Comparison of ENCODE assay signal across 16 mouse cellular contexts in the genomic region with DNA sequence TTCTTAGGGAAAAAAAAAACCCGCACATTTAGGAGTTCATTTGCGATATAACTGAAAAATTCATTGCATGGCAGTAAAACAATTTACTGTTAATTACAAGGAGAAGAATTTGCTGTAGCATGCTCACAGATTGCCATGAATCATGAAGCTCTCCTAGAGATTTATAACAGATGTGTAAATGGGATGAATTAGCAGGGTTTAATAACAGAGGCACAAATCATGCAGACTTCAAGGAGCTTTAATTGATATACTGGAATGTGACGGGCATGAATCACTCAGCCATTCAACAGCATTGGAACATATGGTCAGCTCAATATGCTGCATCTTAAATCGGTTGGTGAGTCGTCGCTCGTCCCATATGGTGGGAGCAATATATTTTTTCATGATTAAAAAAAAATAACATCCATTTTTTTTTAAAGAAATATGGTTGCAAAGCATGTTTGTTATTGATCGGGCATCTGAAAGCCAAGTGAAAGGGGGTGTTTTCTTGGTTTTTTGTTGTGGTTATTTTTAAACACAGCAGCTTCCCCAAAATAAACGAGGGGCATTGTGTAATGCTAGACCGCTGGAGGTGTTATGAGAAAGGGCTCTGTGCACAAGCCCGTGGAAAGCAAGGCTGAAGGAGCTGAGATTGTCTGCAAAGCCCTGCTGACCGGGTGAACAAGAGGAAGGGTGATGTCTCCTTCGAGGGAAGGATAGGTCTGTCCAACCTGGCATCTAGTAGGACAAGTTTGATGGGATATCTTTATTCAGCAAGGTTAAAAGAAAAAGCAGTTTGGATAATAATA.
DNase-seq lines count a peak whose midpoint lies in the region; ATAC-seq and TF ChIP-seq lines count a peak whose summit lies in the region.
"Had no signal": no experiment of that assay in that cellular context is flagged by ENCODE, and none has a peak within 500 bp of the region (broad histone marks: within the 10 kb centered on the region; RNA-seq: fewer than 3 reads in every experiment).

No protein-coding gene starts in this region.

- no peak overlapping the region for H3K4me3 ChIP-seq in forebrain, embryonic 11.5 days (ENCODE audit: low read depth, low read length)
- H3K4me3 ChIP-seq in forebrain, embryonic 10.5 days = no peak overlapping the region
- no peak overlapping the region for H3K4me3 ChIP-seq in midbrain, embryonic 12.5 days
- no peak overlapping the region for H3K4me3 ChIP-seq in midbrain, embryonic 16.5 days (ENCODE audit: low read depth, low read length)
- H3K4me3 ChIP-seq in forebrain, postnatal 0 days (ENCODE audit: low read depth, low read length) = no peak overlapping the region
- no peak overlapping the region for H3K4me3 ChIP-seq in heart, adult 2 months
- H3K4me3 ChIP-seq: erythroblast, embryonic 14.5 days; liver, embryonic 13.5 days; neural tube, embryonic 12.5 days had no signal

- no peaks in the 10 kb centered on the region for H3K79me2 ChIP-seq in heart, adult 2 months (replicated peaks; ENCODE audit: control insufficient read depth, insufficient read depth, low read length)

- peaks cover 4% of the 10 kb centered on the region; the same call in 1 of the 2 replicates for H3K4me1 ChIP-seq in forebrain, embryonic 11.5 days (replicated peaks; ENCODE audit: control insufficient read depth, insufficient read depth, low read length)
- H3K4me1 ChIP-seq in forebrain, embryonic 10.5 days = peaks cover 20% of the 10 kb centered on the region
- peaks cover 12% of the 10 kb centered on the region; the same call in 1 of the 2 replicates for H3K4me1 ChIP-seq in midbrain, embryonic 12.5 days
- H3K4me1 ChIP-seq in midbrain, embryonic 16.5 days (ENCODE audit: control insufficient read depth, insufficient read depth, low read length) = peaks cover 9% of the 10 kb centered on the region
- 0 out of 2 replicates have a peak, but pooled peaks cover 7% of the 10 kb centered on the region for H3K4me1 ChIP-seq in forebrain, postnatal 0 days (ENCODE audit: insufficient read depth)
- no peaks in the 10 kb centered on the region for H3K4me1 ChIP-seq in heart, adult 2 months (ENCODE audit: control insufficient read depth, insufficient read depth, low read length)
- H3K4me1 ChIP-seq: liver, embryonic 13.5 days had no signal

- H3K36me3 ChIP-seq in forebrain, embryonic 11.5 days (ENCODE audit: control insufficient read depth, insufficient read depth, low read length) = no peaks in the 10 kb centered on the region
- H3K36me3 ChIP-seq in forebrain, embryonic 10.5 days (replicated peaks) = no peaks in the 10 kb centered on the region
- no peaks in the 10 kb centered on the region for H3K36me3 ChIP-seq in midbrain, embryonic 12.5 days
- H3K36me3 ChIP-seq in midbrain, embryonic 16.5 days (ENCODE audit: control insufficient read depth, insufficient read depth, low read length) = no peaks in the 10 kb centered on the region
- H3K36me3 ChIP-seq in forebrain, postnatal 0 days (ENCODE audit: insufficient read depth) = no peaks in the 10 kb centered on the region
- no peaks in the 10 kb centered on the region for H3K36me3 ChIP-seq in heart, adult 2 months (ENCODE audit: control insufficient read depth, insufficient read depth, low read length)
- H3K36me3 ChIP-seq: liver, embryonic 13.5 days; neural tube, embryonic 12.5 days had no signal

- WGBS in forebrain, embryonic 11.5 days = 55% methylated on average over 13 of the region's 13 CpGs
- WGBS in forebrain, embryonic 10.5 days = 74% methylated on average over 13 of the region's 13 CpGs
- 54% methylated on average over 13 of the region's 13 CpGs for WGBS in midbrain, embryonic 12.5 days
- 41% methylated on average over 13 of the region's 13 CpGs for WGBS in midbrain, embryonic 16.5 days
- 23% methylated on average over 13 of the region's 13 CpGs for WGBS in forebrain, postnatal 0 days
- WGBS in heart, adult 2 months = 66% methylated on average over 13 of the region's 13 CpGs

- TF ChIP-seq POLR2A in heart, adult 2 months (IDR thresholded peaks at IDR 0.05; ENCODE audit: insufficient read depth, low read depth, low read length) = no peak

- peak; percentile 68 for ATAC-seq in forebrain, embryonic 11.5 days (replicated peaks; ENCODE audit: low FRiP score)
- peak; percentile 75 for ATAC-seq in midbrain, embryonic 12.5 days (ENCODE audit: low FRiP score, low read depth)
- no peak for ATAC-seq in midbrain, embryonic 16.5 days
- ATAC-seq in forebrain, postnatal 0 days = no peak
- ATAC-seq: intestine, postnatal 0 days had no signal

- no peaks in the 10 kb centered on the region for H3K9me3 ChIP-seq in forebrain, embryonic 11.5 days (ENCODE audit: control insufficient read depth, low read length)
- H3K9me3 ChIP-seq in forebrain, embryonic 10.5 days = no peaks in the 10 kb centered on the region
- no peaks in the 10 kb centered on the region for H3K9me3 ChIP-seq in midbrain, embryonic 12.5 days
- H3K9me3 ChIP-seq in midbrain, embryonic 16.5 days (replicated peaks; ENCODE audit: control insufficient read depth, low read length, poor library complexity, severe bottlenecking) = no peaks in the 10 kb centered on the region
- no peaks in the 10 kb centered on the region for H3K9me3 ChIP-seq in forebrain, postnatal 0 days (ENCODE audit: low read length)
- H3K9me3 ChIP-seq: liver, embryonic 13.5 days; neural tube, embryonic 12.5 days had no signal

- no peak overlapping the region for H3K9ac ChIP-seq in forebrain, embryonic 11.5 days (ENCODE audit: low read length)
- H3K9ac ChIP-seq in midbrain, embryonic 12.5 days (replicated peaks) = no peak overlapping the region
- H3K9ac ChIP-seq in midbrain, embryonic 16.5 days (ENCODE audit: low read depth, low read length) = no peak overlapping the region
- H3K9ac ChIP-seq in forebrain, postnatal 0 days = no peak overlapping the region
- H3K9ac ChIP-seq in heart, adult 2 months (ENCODE audit: low read depth, low read length) = no peak overlapping the region
- H3K9ac ChIP-seq: liver, embryonic 13.5 days; neural tube, embryonic 12.5 days had no signal

- H3K27me3 ChIP-seq in forebrain, embryonic 11.5 days (ENCODE audit: control insufficient read depth, insufficient read depth, low read length) = no peaks in the 10 kb centered on the region
- peaks cover 14% of the 10 kb centered on the region; the same call in 1 of the 2 replicates for H3K27me3 ChIP-seq in forebrain, embryonic 10.5 days (ENCODE audit: poor library complexity, severe bottlenecking)
- no peaks in the 10 kb centered on the region for H3K27me3 ChIP-seq in midbrain, embryonic 12.5 days
- H3K27me3 ChIP-seq in midbrain, embryonic 16.5 days (ENCODE audit: control insufficient read depth, insufficient read depth, low read depth, low read length) = no peaks in the 10 kb centered on the region
- H3K27me3 ChIP-seq in forebrain, postnatal 0 days (ENCODE audit: insufficient read depth, low read length) = no peaks in the 10 kb centered on the region; the same call in 1 of the 2 replicates
- no peaks in the 10 kb centered on the region for H3K27me3 ChIP-seq in heart, adult 2 months (ENCODE audit: control insufficient read depth, insufficient read depth, low read length)
- H3K27me3 ChIP-seq: liver, embryonic 13.5 days; neural tube, embryonic 12.5 days had no signal

- H3K4me2 ChIP-seq in forebrain, embryonic 11.5 days (ENCODE audit: low read depth, low read length, severe bottlenecking) = no peak overlapping the region
- H3K4me2 ChIP-seq in midbrain, embryonic 12.5 days (replicated peaks) = no peak overlapping the region
- no peak overlapping the region for H3K4me2 ChIP-seq in midbrain, embryonic 16.5 days (ENCODE audit: low read length)
- no peak overlapping the region; the same call in 1 of the 2 replicates for H3K4me2 ChIP-seq in forebrain, postnatal 0 days (ENCODE audit: low read depth)
- H3K4me2 ChIP-seq: liver, embryonic 13.5 days; neural tube, embryonic 12.5 days had no signal

- intact Hi-C loops in heart, postnatal 36 days (cut with DNase I) = no loop called here
- intact Hi-C loops in heart, adult 2 months (cut with DNase I) = no loop called here

- TF ChIP-seq CTCF in forebrain, postnatal 0 days (IDR thresholded peaks at IDR 0.05; ENCODE audit: low read depth) = no peak
- TF ChIP-seq CTCF in heart, adult 2 months (IDR thresholded peaks at IDR 0.05) = no peak

- 0 out of 2 replicates have a peak overlapping the region, but pooled peaks have one; percentile 50 for H3K27ac ChIP-seq in forebrain, embryonic 11.5 days (ENCODE audit: low read depth, low read length)
- no peak overlapping the region for H3K27ac ChIP-seq in forebrain, embryonic 10.5 days
- H3K27ac ChIP-seq in midbrain, embryonic 12.5 days (replicated peaks) = peak overlapping the region; percentile 42; the same call in 1 of the 2 replicates
- no peak overlapping the region for H3K27ac ChIP-seq in midbrain, embryonic 16.5 days (ENCODE audit: low read length)
- H3K27ac ChIP-seq in forebrain, postnatal 0 days (ENCODE audit: low read depth, low read length) = no peak overlapping the region
- H3K27ac ChIP-seq in heart, adult 2 months = no peak overlapping the region
- H3K27ac ChIP-seq: liver, embryonic 13.5 days; neural tube, embryonic 12.5 days had no signal

- TF ChIP-seq EP300 in heart, adult 2 months (IDR thresholded peaks at IDR 0.05; ENCODE audit: insufficient read depth, low read depth, low read length) = no peak

- DNase-seq in forebrain, embryonic 11.5 days (ENCODE audit: low spot score) = no peak
- no peak for DNase-seq in forebrain, embryonic 10.5 days (ENCODE audit: extremely low spot score, low spot score)
- peak; percentile 41 for DNase-seq in forebrain, postnatal 0 days
- peak; percentile 49 for DNase-seq in retina, embryonic 14.5 days (ENCODE audit: low spot score)
- DNase-seq in heart, postnatal 36 days = no peak
- DNase-seq in heart, adult 2 months = no peak
- DNase-seq: cerebellum, adult 9-10 months; gastrocnemius, postnatal 25 days; liver, embryonic 13.5 days; lung, postnatal 36 days; thymus, postnatal 14 days had no signal

Comparison
In these comparisons a context has a peak if more than half of its experiments do, and no peak if none do; other contexts are left out.
1. ATAC-seq: peak in forebrain, embryonic 11.5 days (single experiment) and midbrain, embryonic 12.5 days (single experiment); none in midbrain, embryonic 16.5 days (single experiment) and forebrain, postnatal 0 days (single experiment).
2. DNase-seq: peak in forebrain, postnatal 0 days (single experiment) and retina, embryonic 14.5 days (single experiment); none in forebrain, embryonic 11.5 days (single experiment), forebrain, embryonic 10.5 days (single experiment), heart, postnatal 36 days (0 of 2) and heart, adult 2 months (0 of 2).
3. H3K27ac ChIP-seq: peak in forebrain, embryonic 11.5 days (single experiment) and midbrain, embryonic 12.5 days (single experiment); none in forebrain, embryonic 10.5 days (single experiment), midbrain, embryonic 16.5 days (single experiment), forebrain, postnatal 0 days (single experiment) and heart, adult 2 months (single experiment).